Mouse (Mus musculus): Measurements from ENCODE around the gene Slc28a3. TPM values are rescaled to one million over a fixed set of nuclear protein-coding genes. Genes with fewer than 3 reads are reported as not detected.
A peak's percentile ranks its signal among the peaks of the same experiment; 100 is the strongest.

Slc28a3 gene
- polyA plus RNA-seq, 1 experiment from 2014 or later = not detected

DNA sequence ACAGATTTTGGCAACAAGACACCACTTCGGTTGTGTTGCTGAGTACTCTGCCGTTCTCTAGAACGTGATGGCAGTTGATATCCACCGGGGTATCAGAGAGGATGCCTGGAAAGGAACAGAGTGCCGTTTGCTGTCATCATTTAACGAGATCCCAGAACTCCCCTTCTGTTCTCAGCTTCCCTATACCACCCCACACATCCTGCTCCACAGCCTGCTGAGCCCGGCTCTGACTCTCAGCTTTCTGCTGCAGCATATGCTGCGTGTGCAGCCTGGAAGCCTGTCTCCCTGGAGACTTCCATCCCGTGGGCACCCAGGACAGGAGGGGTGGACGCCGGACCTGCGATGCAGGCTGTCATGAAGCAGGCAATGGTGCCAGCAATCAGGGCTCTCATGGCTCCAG is 52.5 kb downstream of the Slc28a3 start:
- 76% methylated on average over 12 of the region's 12 CpGs for WGBS
- Histone ChIP-seq H3K27ac (no peak overlapping the region), H3K4me3 (no peak overlapping the region), H3K4me1 (no peaks in the 10 kb centered on the region), H3K9me3 (no peaks in the 10 kb centered on the region), H3K27me3 (no peaks in the 10 kb centered on the region), H3K4me2 (no peak overlapping the region), H3K36me3 (no peaks in the 10 kb centered on the region), H3K9ac (no peak overlapping the region)
- ATAC-seq (ENCODE audit: borderline replicate concordance, extremely low read depth, low FRiP score, low TSS enrichment) = no peak

DNA sequence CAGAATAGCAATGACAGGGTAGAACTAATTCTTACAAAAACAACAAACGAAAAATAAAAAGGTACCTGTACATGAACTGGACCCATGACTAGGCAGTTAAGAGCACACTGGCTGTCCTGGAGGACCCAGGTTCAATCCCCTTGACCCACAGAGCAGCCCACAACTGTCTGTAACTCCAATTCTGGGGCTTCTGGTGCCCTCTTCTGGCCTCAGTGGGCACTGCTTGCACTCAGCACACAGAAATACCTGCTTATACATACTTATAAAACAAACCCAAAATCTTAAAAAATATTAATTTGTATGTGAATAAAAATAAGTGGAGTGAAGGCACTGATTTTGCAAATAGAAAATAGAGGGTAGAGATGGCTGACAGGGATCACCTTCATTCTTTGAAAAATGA is 54.7 kb downstream of the Slc28a3 start:
- Histone ChIP-seq H3K4me2 (no peak overlapping the region), H3K9ac (no peak overlapping the region), H3K9me3 (no peaks in the 10 kb centered on the region), H3K4me1 (no peaks in the 10 kb centered on the region), H3K4me3 (no peak overlapping the region), H3K27me3 (no peaks in the 10 kb centered on the region), H3K27ac (no peak overlapping the region), H3K36me3 (no peaks in the 10 kb centered on the region)
- ATAC-seq (ENCODE audit: borderline replicate concordance, extremely low read depth, low FRiP score, low TSS enrichment) = no peak
- WGBS = 86% methylated on average over 1 of the region's 1 CpGs

DNA sequence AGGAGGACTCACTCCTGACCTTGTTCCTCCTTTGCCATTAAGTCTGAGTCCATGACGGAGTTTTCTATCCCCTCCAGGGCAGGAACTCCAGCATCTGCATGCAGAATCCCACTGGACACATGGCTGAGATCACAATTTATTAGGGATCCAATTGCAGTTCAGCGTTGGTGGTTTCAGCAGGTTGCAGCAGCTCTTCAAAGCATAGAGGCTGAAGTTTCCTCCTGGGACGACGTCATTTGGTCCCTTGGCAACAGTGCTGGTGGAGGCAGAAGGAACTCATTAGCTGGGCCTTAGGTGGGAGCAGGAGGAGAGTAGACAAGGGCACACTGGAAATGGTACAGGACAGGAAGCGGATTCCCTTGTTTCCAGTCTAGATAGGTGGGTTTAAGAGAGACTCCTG is 55.1 kb downstream of the Slc28a3 start:
- WGBS = 71% methylated on average over 5 of the region's 5 CpGs
- Histone ChIP-seq H3K9me3 (no peaks in the 10 kb centered on the region), H3K4me1 (no peaks in the 10 kb centered on the region), H3K27me3 (no peaks in the 10 kb centered on the region), H3K9ac (no peak overlapping the region), H3K36me3 (no peaks in the 10 kb centered on the region), H3K4me3 (no peak overlapping the region), H3K27ac (no peak overlapping the region), H3K4me2 (no peak overlapping the region)
- no peak for ATAC-seq (ENCODE audit: borderline replicate concordance, extremely low read depth, low FRiP score, low TSS enrichment)

DNA sequence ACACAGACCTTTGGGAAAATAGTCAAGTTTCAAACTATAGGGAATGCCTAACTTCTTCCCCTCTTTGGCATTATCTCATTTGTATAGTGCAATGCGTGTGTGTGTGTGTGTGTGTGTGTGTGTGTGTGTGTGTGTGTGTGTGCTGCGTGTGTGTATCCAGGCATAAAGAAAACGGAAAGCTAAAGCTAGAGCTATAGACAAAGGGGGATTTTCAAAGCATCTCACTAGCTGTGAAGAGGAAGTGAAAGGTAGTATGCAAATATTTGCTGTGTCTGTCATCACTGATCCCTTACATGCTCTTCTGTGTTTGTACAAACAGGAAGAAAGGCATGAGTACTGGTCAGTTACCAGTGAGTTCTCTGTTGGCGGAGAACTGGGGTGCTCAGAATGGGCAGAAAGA is 58.8 kb downstream of the Slc28a3 start:
- WGBS = 50% methylated on average over 4 of the region's 4 CpGs
- Histone ChIP-seq H3K4me3 (no peak overlapping the region), H3K27ac (no peak overlapping the region), H3K4me2 (no peak overlapping the region), H3K27me3 (no peaks in the 10 kb centered on the region), H3K9me3 (no peaks in the 10 kb centered on the region), H3K4me1 (peaks cover 4% of the 10 kb centered on the region; the same call in 1 of the 2 replicates), H3K9ac (no peak overlapping the region), H3K36me3 (no peaks in the 10 kb centered on the region)
- ATAC-seq (ENCODE audit: borderline replicate concordance, extremely low read depth, low FRiP score, low TSS enrichment) = no peak

GRCm38 (mm10) chr13:58547570-58547969 is 63.1 kb downstream of the Slc28a3 start:
- WGBS = 29% methylated on average over 7 of the region's 7 CpGs
- no peak overlapping the region for H3K9ac ChIP-seq
- H3K36me3 ChIP-seq = no peaks in the 10 kb centered on the region
- H3K27ac ChIP-seq = no peak overlapping the region
- H3K9me3 ChIP-seq = no peaks in the 10 kb centered on the region
- no peak overlapping the region for H3K4me3 ChIP-seq
- H3K4me1 ChIP-seq = peaks cover 4% of the 10 kb centered on the region; the same call in 1 of the 2 replicates
- no peak overlapping the region for H3K4me2 ChIP-seq
- no peaks in the 10 kb centered on the region for H3K27me3 ChIP-seq
- no peak for ATAC-seq (ENCODE audit: borderline replicate concordance, extremely low read depth, low FRiP score, low TSS enrichment)

- no peaks in the 10 kb centered on the region for H3K9me3 ChIP-seq
- no peaks in the 10 kb centered on the region for H3K36me3 ChIP-seq
- H3K9ac ChIP-seq = no peak overlapping the region
- H3K4me2 ChIP-seq = no peak overlapping the region
- no peaks in the 10 kb centered on the region for H3K27me3 ChIP-seq
- H3K4me1 ChIP-seq = peaks cover 4% of the 10 kb centered on the region; the same call in 1 of the 2 replicates
- no peak for ATAC-seq (ENCODE audit: borderline replicate concordance, extremely low read depth, low FRiP score, low TSS enrichment)
- WGBS = 59% methylated on average over 12 of the region's 12 CpGs
- H3K27ac ChIP-seq = no peak overlapping the region
- no peak overlapping the region for H3K4me3 ChIP-seq
Observed at GRCm38 (mm10) chr13:58543688-58544408, 66.8 kb downstream of the Slc28a3 start.

- H3K36me3 ChIP-seq = no peaks in the 10 kb centered on the region
- H3K4me1 ChIP-seq = no peaks in the 10 kb centered on the region
- no peak overlapping the region for H3K4me2 ChIP-seq
- no peaks in the 10 kb centered on the region for H3K27me3 ChIP-seq
- H3K9me3 ChIP-seq = no peaks in the 10 kb centered on the region
- H3K27ac ChIP-seq = no peak overlapping the region
- H3K4me3 ChIP-seq = no peak overlapping the region
- 37% methylated on average over 7 of the region's 7 CpGs for WGBS
- ATAC-seq (ENCODE audit: borderline replicate concordance, extremely low read depth, low FRiP score, low TSS enrichment) = peak; percentile 65; the same call in 1 of the 2 replicates
- no peak overlapping the region for H3K9ac ChIP-seq
Observed at GRCm38 (mm10) chr13:58543066-58543465, 67.6 kb downstream of the Slc28a3 start.

GRCm38 (mm10) chr13:58542601-58543041 is 68.1 kb downstream of the Slc28a3 start:
- ATAC-seq (ENCODE audit: borderline replicate concordance, extremely low read depth, low FRiP score, low TSS enrichment) = no peak
- H3K4me1 ChIP-seq = no peaks in the 10 kb centered on the region
- H3K4me2 ChIP-seq = no peak overlapping the region
- H3K9ac ChIP-seq = no peak overlapping the region
- H3K27me3 ChIP-seq = no peaks in the 10 kb centered on the region
- no peaks in the 10 kb centered on the region for H3K9me3 ChIP-seq
- H3K27ac ChIP-seq = no peak overlapping the region
- no peak overlapping the region for H3K4me3 ChIP-seq
- no peaks in the 10 kb centered on the region for H3K36me3 ChIP-seq
- WGBS = 65% methylated on average over 10 of the region's 10 CpGs

GRCm38 (mm10) chr13:58542167-58542566 is 68.5 kb downstream of the Slc28a3 start:
- Histone ChIP-seq H3K36me3 (no peaks in the 10 kb centered on the region), H3K9ac (no peak overlapping the region), H3K27ac (no peak overlapping the region), H3K4me1 (no peaks in the 10 kb centered on the region), H3K4me3 (no peak overlapping the region), H3K27me3 (no peaks in the 10 kb centered on the region), H3K4me2 (no peak overlapping the region), H3K9me3 (no peaks in the 10 kb centered on the region)
- 52% methylated on average over 8 of the region's 8 CpGs for WGBS
- ATAC-seq (ENCODE audit: borderline replicate concordance, extremely low read depth, low FRiP score, low TSS enrichment) = no peak

DNA sequence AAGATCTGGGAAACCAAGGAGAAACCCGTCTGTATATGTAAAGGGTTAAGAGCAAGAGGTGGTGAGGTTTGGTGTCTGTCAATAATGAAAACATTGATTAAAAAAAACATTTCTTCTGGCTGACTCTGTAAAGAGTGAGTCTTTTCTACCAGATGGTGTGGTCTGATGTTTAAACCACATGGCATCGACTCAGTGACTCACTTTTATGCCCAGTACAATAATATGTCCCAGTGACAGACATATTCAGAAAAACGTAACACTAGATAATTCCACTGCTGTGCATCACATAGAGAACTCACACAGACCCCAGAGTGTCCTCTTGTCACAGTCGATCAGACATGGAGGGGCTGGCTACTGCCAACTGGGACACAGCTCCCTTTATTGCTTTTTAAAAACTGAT is 69.1 kb downstream of the Slc28a3 start:
- no peak overlapping the region for H3K9ac ChIP-seq
- no peaks in the 10 kb centered on the region for H3K9me3 ChIP-seq
- no peak for ATAC-seq (ENCODE audit: borderline replicate concordance, extremely low read depth, low FRiP score, low TSS enrichment)
- H3K4me2 ChIP-seq = no peak overlapping the region
- H3K36me3 ChIP-seq = no peaks in the 10 kb centered on the region
- 68% methylated on average over 4 of the region's 4 CpGs for WGBS
- no peaks in the 10 kb centered on the region for H3K4me1 ChIP-seq
- H3K27me3 ChIP-seq = no peaks in the 10 kb centered on the region
- no peak overlapping the region for H3K27ac ChIP-seq
- H3K4me3 ChIP-seq = no peak overlapping the region

GRCm38 (mm10) chr13:58538966-58539365 is 71.7 kb downstream of the Slc28a3 start:
- no peaks in the 10 kb centered on the region for H3K4me1 ChIP-seq
- WGBS = 71% methylated on average over 7 of the region's 7 CpGs

GRCm38 (mm10) chr13:58538366-58538765 is 72.3 kb downstream of the Slc28a3 start:
- Histone ChIP-seq H3K27me3 (no peaks in the 10 kb centered on the region), H3K4me2 (no peak overlapping the region), H3K36me3 (no peaks in the 10 kb centered on the region), H3K27ac (no peak overlapping the region), H3K4me1 (no peaks in the 10 kb centered on the region), H3K9me3 (no peaks in the 10 kb centered on the region), H3K4me3 (no peak overlapping the region), H3K9ac (no peak overlapping the region)
- WGBS = 55% methylated on average over 4 of the region's 4 CpGs
- ATAC-seq (ENCODE audit: borderline replicate concordance, extremely low read depth, low FRiP score, low TSS enrichment) = no peak

More at GRCm38 (mm10) chr13:58538966-58539365, 71.7 kb downstream of the Slc28a3 start:
- H3K27ac ChIP-seq = no peak overlapping the region
- ATAC-seq (ENCODE audit: borderline replicate concordance, extremely low read depth, low FRiP score, low TSS enrichment) = no peak
- H3K27me3 ChIP-seq = no peaks in the 10 kb centered on the region
- H3K9me3 ChIP-seq = no peaks in the 10 kb centered on the region
- H3K9ac ChIP-seq = no peak overlapping the region
- H3K4me3 ChIP-seq = no peak overlapping the region
- no peaks in the 10 kb centered on the region for H3K36me3 ChIP-seq
- H3K4me2 ChIP-seq = no peak overlapping the region

DNA sequence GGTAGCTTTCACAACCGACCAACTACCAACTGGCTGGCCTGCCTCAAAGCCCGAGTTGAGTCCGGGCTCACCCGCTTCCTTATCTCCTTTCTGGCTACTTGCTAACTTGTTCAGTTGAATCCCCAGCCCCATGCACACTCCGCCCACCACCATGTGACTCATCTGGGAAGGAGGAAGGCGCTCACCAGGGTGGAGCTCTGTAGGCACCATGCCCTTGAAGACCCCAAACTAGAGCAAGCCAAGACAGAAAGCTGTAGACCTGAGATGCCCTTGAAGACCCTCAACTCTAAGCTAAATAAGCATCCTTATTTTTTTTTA is 72.8 kb downstream of the Slc28a3 start:
- H3K36me3 ChIP-seq = no peaks in the 10 kb centered on the region
- no peak overlapping the region for H3K9ac ChIP-seq
- H3K27ac ChIP-seq = no peak overlapping the region
- no peak overlapping the region for H3K4me2 ChIP-seq
- H3K4me3 ChIP-seq = no peak overlapping the region
- H3K27me3 ChIP-seq = no peaks in the 10 kb centered on the region
- H3K9me3 ChIP-seq = no peaks in the 10 kb centered on the region
- no peak; the same call in 1 of the 2 replicates for ATAC-seq (ENCODE audit: borderline replicate concordance, extremely low read depth, low FRiP score, low TSS enrichment)
- WGBS = 36% methylated on average over 6 of the region's 6 CpGs
- H3K4me1 ChIP-seq = no peaks in the 10 kb centered on the region
